Mouse (Mus musculus): ENCODE results near the gene Wee2.

DNA sequence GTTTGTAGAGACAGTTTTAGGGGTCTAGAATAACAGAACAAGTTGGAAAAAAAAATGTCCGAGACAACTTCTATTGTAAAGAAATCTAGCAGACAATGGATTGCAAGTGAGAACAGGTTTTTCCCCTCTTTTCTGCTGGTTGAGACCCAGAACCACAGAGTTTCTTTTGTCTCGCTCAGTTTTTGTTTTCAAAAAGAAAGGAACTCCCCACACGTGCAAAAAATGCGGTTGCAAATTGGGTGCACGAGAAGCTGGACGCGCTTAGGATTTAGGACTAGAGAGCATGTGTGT, 32.8 kb downstream of the Wee2 start:
- TF ChIP-seq POLR2A (IDR thresholded peaks at IDR 0.05; ENCODE audit: control insufficient read depth, low read depth, low read length) (no peak), CTCF (IDR thresholded peaks at IDR 0.05; ENCODE audit: control insufficient read depth, insufficient read depth, insufficient replicate concordance, low read depth, low read length) (no peak)

Measured in testis, adult 2 months (tissue).